Mouse (Mus musculus): ENCODE measurements around the gene Tenm3.

Tenm3 gene

DNA sequence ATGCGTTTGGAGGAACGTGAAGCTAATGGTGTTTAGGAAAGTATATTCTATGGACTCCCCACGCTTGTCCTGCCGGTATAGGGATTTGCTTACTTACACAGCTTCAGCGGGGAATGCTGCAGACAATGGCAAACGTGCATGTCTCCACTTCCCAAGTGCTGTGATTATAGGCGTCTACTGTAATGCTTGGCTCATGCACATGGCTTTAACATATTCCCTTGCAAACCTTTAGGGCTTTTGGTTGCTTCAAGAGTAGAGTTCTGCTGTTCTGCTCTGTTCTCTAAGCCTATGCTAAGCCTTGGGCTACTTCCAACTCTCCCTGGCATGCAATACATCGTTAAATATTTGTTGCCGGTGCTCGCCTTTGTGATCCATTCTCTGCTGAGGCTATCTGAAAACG, 102.8 kb downstream of the Tenm3 start:
- no peak for DNase-seq (ENCODE audit: low spot score)

DNA sequence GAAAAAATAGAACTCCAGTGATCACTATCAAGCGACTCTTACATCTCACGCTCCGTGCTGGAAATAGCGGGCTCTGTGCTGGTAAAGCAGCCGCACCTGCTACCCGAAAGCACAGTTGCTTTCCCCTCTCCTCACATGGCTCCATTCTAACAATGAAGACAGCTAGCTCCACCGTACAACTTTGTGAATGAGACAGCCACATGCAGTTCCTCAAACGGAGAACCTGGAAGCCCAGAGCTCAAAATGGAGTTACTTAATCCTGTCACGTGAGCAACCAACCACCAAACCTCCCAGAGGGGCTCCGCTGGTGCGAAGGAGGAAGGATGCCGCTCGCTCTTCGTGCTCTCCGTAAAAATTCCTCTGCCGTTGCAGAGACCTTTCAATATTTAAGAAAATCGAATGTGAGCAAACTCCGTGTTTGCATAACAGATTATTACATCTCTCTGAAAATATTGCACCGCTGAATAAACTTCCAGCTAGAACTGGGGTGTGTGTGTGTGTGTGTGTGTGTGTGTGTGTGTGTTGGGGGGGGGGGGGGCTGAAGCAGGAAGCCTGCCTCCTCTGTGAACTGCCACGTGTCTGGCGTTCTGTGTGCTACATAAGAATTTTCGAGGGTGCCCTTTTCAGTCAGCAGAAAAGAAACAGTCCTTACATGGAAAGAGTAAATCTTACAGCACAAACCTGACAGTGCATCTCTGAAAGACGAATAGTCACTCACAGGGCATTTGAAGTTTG, 103.4 kb downstream of the Tenm3 start:
- no peak for DNase-seq (ENCODE audit: low spot score)

DNA sequence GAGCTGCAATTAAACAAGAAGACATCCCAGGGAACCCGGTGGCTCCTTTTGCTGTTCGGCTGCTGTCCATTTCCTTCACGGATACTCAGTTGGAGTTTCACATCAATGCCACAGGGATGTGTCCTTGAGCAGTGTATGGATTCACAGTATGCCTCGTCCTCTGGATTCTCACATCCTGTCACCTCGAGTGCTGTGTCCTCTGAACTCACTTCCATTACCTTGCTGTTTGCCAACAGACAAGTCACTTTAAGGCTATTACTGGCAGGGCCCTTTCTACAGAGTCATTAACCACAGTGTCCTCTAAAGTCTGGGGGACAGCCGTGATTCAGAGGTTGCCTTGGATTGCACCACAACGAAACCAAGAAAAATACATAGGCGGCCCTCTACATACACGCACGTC, 110.0 kb downstream of the Tenm3 start:
- no peak for DNase-seq (ENCODE audit: low spot score)

DNA sequence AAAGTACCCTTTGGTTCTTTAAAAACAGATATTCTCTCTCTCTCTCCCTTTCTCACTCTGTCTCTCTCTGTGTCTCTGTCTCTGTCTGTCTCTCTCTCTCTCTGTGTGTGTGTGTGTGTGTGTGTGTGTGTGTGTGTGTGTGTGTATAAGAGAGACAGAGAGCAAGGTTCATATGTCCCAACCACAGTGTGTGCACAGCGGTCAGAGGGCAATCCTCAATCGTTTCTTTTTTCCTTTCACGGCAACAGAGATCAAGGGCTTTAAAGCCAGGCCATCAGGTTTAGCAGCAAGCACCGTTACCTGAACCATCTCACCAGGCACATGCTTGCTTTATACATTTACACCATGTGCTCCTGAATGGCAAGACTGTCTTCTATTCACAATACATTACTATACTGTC, 110.7 kb downstream of the Tenm3 start:
- DNase-seq (ENCODE audit: low spot score), result no peak

DNA sequence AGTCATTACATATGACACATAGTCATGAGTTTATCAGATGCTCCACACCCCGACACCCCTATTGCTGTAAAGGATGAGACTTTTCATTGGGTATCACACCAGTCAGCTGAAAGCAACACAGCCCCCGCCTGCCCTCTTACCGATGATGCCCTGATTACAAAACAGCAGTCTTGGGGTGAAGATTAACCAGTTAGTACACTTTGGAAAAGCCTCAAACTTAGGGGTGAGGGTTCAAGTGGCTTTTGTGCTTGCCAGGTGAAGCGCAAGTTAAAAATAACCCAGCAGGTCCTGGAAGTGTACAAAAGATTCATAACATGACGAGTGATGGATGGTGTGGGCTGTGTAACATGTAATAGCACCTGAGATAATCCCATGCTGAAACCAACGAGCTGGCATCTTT, 113.0 kb downstream of the Tenm3 start:
- DNase-seq (ENCODE audit: low spot score), result no peak

DNA sequence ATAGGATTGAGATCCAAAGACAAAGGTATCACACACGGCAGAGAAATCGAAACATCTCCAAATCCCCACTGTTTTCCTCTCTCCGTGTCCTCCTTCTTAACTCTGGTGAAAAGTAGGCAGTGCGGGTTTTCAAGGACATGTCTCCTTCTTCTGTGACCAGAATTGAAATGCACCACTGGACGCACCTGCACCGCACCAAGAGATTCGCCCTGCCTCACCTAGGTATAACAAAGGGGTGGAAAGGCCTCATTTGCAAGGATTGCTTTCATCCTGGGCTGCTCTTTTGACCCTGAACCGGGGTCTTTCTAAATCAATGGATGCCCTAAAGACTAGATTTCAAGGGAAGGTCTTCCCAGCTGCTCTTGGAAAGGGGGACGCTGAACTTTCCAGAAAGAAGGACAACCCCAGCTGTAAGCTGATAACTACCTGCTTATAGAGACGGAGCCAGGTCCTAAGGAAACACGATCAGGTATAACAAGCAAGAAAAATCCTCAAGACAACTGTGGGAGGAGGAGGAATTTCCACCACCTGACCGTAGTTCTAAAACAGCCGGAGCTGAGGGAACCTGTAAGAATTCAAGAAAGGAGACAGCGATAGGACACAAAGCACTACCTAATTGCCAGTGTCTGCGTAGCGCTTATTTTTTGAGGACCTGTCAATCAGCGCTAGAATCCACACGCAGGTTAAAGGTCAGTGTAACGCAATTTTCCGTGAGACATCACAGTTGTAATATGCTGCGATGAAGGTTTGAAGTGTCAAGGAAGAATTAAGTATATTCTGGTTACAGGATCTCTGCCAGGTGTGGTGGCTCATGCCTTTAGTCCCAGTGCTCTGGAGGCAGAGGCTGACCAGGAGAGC, 114.7 kb downstream of the Tenm3 start:
- DNase-seq (ENCODE audit: low spot score), result no peak

DNA sequence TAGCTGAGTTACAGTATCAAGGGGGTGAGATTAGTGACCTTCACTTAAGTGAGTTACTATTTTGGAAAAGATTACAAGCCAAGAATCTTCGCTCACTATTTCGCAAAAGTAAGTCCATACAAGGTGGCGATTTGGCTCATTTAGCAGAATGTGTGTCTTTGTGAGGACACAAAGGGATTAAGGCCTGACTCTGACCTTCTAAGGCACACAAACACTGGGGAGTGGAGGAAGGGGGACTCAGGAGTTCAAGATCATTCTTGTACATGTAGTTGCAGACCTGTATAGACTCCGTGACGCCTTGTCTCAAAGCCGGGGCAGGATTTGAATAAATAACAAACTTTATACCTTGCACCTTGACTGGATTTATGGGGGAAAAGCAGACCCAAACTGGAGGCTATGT, 115.7 kb downstream of the Tenm3 start:
- DNase-seq (ENCODE audit: low spot score), result no peak

DNA sequence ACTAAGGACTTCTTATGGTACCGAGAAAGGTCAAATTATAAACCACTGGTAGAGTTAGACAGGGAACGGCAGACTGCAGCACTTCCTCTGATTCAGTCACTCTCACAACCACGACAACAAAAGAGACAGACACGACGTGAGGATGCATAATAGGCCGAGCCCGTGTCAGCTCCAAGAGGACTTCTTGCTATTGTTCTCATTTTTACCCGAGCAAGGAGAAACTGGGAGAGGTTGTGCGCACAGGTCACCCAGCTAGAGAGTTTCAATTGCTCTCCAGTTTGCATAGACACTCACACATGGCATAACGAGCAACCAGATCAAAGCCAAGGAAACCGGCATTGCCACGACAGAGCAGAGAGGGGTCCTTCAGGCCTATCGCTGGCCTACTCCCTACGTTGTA, 121.0 kb downstream of the Tenm3 start:
- DNase-seq (ENCODE audit: low spot score), result no peak

DNA sequence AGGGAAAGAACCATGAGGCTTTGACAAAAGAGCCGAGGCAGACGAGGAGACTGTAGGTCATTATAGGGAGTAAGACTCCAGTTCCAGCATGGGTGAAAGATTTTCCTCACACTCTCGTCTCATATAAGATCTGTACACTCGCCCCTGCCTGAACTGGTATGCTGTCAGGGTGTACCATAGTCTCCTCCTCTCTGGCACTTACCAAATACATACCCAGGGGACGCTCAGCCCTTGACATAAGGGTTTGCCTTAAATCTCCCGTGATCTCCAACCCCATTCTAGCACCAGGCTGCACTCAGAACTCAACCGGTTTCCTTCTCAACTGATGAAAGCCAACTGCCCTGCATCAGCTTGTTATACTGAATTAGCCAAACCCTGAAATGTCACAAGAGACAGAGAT, 121.4 kb downstream of the Tenm3 start:
- DNase-seq (ENCODE audit: low spot score), result no peak

DNA sequence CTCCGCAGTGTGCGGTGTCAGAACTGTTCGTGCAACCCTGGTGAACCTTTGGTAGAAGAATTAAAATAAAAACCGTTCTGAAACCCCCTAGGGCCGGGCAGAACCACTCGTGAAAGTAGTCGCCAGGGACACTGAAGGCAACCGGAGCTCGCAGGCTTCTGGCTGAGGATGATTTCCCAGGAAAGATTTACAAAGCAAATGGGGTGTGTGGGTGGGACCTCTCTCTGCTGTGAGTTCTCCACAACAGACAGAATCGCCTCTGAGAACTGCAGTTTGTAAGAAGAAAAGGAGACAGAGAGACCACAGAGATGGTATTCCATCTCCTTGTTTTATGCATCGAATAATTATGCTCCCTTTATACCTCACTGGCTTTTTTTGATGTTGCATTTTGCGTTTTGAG, 122.4 kb downstream of the Tenm3 start:
- no peak for DNase-seq (ENCODE audit: low spot score)

DNA sequence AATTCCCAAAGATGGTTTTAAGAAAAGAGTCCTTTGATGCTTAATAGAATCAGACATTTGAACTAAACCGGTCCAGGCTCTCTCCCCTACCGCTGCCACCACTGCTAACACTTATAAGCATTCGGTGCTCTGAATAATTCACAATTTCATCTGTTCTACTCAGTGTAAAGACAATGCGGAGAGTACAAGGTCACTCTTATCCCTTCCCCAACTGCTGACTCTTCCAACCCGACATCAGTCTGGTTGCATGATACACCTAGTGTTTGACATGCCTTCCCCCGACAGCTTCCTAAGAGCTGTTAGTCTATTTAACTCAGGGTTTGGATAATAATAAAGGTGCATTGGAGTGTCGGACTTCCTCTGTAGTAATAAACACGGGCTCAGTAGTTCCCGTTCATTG, 128.1 kb downstream of the Tenm3 start:
- DNase-seq (ENCODE audit: low spot score), result no peak

DNA sequence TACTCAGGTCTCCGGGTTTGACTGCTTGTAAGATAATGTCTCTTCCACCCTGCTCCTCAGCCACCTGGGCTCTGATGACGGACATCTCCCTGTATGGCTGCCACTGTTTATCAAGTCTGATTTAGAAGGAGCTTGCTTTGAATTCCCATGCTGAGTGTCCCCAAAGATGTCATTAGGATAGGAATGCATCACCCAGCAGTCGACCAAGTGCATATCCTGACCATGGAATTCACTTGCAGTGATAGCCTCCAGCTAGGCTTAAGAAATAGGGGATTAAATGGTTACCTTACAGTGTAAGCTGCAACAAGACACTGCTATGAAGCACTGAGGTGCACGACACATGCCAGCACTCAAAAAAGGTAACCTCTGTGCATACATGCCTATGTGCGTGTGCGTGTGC, 137.1 kb downstream of the Tenm3 start:
- no peak for DNase-seq (ENCODE audit: low spot score)

DNA sequence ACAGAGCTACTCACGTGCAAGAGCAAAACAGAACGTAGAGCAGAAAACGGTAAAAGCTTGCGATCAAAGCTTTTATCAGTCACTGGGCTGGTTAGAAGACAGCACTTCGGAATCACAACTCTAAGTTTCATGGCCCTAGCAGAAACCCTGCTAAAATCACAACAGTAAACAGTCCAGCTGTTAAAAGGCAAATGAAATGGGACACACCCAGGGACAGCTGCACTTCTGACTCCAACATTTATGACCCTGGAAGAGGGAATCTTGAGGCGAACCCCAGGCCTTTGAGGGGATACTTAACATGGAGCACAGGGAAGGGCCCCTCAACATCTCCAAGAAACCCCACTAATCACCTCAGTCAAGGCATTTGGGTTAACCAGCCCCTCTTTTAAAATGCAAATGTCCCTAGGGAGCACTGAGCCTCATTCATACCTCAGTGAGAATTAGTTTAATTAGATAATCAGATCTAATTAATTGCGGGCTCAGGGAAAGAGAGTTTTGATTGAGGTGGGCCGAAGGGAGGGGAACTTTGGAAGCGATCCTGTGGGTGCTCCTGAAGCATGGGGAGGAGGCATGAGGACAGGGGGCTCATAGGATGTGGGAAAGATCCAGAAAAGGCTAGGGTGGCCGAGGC, 138.8 kb downstream of the Tenm3 start:
- no peak for DNase-seq (ENCODE audit: low spot score)

DNA sequence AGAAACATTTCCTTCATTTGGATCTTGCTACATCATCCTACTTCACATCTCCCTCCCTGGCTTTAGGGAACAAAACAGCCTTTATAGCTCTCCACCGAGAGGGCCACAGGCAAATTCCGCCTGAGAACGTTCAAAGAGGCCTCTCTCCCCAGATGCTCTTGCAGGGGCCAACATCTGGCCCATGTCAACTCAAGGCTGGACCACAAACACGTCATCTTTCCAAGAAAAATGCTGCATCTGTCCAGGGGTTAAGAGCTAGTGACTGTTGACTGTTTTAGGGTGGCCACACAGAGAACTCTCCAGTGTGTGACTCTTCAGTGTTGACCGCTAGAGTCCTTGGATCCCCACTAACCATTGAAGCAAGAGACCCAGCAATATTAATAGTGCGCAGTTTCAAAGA, 139.3 kb downstream of the Tenm3 start:
- DNase-seq (ENCODE audit: low spot score), result no peak

DNA sequence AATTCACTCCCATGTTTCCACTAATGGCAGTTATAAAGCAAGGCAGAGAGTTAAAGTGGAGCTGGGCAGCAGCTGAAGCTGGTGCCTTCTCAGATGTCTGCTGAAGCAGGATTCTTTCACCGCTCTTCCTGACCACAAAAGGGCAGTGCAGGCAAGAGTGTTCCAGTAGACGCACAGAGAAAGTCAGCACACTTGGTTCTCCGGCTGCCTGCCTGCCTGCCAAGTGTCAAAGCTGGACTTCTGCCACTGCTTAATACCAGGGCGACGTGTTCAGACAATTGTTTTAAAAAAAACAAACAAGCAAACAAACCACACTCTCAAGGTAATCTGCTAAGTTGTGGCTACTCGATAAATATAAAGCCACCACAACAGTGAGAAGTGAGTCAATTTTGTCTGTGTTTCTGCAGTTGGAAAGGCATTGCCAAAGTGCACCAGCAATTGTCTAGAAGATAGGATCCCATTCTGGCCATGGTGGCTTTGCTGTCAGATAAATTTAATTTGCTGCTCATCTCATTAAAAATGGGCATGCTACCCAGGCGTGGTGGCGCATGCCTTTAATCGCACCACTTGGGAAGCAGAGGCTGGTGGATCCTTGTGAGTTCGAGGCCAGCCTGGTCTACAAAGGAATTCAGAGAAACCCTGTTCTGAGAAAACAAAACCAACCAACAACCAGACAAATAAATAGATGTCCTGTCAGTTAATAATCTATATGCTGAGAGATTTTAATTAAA, 152.9 kb downstream of the Tenm3 start:
- DNase-seq (ENCODE audit: low spot score), result no peak

DNA sequence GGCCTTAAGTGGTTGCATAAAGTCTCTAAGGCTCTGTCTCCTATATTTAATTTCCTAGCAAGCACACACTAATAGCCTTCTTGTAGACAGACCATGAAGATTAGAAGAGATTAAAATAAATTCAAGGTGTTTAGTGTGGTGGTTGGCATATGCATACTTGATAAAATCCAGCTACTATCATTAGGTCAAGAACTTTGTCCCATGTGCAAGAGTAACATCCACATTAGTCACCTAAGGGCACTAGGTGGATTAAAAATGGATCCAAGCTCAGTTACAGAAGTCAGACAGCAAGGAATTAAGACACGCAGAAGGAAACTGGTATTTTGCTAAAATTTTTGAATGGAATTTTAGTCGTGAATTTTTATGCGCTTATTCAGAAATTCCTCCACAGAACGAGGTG, 155.0 kb downstream of the Tenm3 start:
- DNase-seq (ENCODE audit: low spot score), result no peak

DNA sequence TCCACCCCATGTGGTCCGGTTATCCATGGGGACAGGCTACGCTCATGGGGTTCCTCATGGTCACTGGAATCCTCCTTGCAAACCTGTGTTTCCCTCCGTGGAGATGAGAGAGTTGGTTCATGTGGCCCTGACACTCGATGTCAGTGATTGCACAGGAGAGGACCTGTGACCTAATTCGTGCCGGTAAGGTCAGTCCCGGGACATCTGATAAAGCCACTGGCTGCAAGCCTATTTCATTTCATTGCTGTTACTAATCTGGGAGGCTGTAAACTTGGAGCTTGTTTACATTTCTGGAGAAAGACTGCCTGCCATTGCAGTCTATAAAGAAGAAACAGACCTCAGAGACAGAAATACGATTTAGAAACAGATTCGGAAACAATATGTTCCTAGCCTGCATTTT, 155.6 kb downstream of the Tenm3 start:
- DNase-seq (ENCODE audit: low spot score), result no peak

DNA sequence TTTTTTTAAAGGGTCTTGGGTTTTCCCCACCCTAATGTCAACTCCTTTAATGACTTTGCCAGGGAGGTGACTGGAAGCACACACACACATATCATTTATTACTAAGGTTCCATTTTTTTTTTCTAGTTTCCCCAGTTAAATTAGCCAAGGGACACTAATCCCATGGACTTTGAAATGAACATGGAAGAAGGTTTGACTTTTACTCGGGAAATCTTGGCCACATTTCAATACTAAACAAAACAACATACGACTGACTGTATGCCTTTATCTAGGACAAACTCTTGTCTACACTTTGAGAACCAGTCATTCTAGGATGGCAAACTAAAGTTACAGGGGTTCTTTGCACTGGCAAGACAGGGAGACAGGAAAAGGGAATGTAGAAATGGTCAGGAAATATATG, 170.3 kb downstream of the Tenm3 start:
- no peak for DNase-seq (ENCODE audit: low spot score)

DNA sequence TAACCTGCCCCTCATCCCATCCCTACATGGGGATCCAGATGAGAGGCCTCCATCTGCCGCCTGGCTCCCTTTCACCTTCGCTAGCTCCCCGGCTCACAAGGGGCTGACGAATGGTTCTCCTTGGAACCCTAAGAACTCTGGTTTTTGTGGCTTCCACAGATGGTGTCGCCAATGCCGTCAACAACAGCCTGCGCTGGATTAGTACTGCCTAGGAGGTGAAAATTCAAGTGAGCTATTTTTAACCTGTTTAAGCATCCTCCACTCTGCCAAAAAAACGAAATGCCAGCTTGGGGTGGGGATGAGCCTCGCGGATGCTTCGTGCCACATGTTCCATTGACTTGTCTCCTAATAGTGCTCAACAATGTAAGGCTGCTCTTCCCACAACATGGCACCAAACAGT, 171.3 kb downstream of the Tenm3 start:
- DNase-seq (ENCODE audit: low spot score), result no peak

DNA sequence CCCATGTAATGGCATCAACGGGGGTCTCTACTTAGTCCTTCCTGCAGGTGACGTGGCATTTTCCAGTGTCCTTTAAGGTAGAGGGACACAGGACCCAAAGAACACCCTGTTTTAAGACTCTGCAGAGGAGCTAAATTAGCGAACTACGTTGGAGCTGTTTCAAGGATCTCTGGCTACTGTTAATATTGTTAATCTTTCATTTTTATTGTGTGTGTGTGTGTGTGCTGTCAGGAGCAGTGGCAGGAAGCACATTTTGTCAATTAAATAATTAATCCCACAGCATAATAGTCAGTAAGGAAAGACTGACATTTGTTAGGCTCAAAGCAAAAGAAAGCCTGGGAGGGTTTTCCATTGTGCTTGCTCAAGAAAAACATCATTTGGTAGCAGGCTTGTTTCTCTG, 172.4 kb downstream of the Tenm3 start:
- DNase-seq (ENCODE audit: low spot score), result no peak

DNA sequence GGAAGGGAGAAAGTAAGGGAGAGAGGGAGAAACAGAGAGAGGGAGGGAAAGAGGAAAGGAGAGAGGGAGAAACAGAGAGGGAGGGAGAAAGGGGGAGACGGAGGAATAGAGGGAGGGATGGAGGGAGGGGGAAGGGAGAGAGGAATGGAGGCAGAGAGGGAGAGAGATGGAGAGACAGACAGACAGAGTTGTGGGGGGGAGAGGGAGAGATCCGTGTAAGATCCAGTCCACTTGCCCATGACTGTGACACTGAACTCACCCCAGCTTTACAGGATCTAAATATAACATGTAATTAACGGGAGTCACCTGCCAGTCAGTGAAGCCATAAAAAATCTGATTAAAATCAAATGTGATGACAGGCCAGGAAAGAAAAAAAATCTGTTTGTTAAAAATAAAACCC, 172.9 kb downstream of the Tenm3 start:
- no peak for DNase-seq (ENCODE audit: low spot score)

DNA sequence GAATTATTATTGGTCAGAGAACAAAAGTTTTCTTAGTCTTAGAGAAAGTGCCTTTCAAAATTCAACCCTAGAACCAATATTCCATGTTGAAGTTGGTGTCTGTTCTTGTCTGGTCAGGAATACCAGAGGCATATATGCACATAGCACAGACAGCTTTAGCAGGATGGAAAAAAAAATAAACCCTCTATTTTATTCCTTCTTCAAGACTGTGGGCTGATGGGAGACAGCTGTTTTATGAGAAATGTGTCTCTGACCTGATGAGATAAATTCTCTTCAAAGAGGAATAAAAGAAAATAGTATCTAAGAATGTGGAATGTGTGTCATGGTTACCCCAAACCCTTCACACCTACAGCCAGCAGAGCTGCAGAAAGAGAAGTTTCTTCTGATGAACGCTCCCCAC, 173.4 kb downstream of the Tenm3 start:
- no peak for DNase-seq (ENCODE audit: low spot score)

DNA sequence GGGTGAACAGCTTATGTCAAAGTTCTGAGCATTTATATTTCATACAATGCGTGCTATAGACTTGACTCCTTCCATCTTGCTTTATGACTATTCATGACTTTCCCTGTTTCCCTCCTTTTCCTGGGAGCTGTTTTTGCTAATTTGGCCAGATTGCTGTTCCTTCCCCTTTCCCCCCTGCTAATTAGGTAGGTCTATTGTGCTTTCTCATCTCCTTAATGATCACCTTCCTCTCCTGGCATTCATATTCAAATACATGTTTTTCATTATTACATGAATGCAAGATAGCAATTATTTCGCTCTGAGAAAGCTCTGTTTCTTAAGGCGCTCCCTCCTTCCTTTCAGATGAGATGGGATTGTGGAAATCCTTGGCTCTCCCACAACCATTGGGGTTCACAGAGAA, 178.6 kb downstream of the Tenm3 start:
- no peak for DNase-seq (ENCODE audit: low spot score)
